Mouse (Mus musculus) lung, postnatal 0 days (tissue): ENCODE measurements around the gene Klk8.

ENCODE experiments used
- CTCF ChIP-seq: IDR thresholded peaks from 2 replicates; pipeline ENCODE4 v1.5.1; 2016; ENCODE audit warnings: antibody characterized with exemption, mild to moderate bottlenecking
- EP300 ChIP-seq: IDR thresholded peaks from 2 replicates; pipeline ENCODE4 v1.6.1; 2016; ENCODE audit warnings: antibody characterized with exemption, mild to moderate bottlenecking, control low read depth

DNA sequence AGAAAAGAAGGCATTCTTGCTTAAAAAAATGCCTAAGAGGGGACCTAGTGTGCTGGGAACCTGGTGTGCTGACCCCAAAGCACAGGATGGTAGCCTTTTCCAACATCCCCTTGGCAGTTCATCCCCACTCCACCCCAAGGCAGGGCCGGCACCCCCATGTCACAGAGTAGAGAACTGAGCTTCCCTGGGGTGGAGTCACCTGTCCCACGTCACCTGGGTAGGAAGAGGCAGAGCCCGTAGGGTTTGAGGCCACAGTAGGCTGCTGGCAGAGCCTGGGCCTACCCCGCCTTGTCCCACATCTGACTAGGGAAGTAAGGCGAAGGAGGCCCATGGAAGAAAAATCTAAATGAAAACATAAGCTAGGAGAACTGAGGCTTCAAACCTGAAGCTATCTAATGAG is 23.0 kb upstream of the Klk8 start, which contains the start of gene Klk11:
- TF ChIP-seq CTCF (no peak), EP300 (no peak)
